Mouse (Mus musculus) heart, postnatal 14 days (tissue): ENCODE measurements around the gene Zfp607b. TPM values are rescaled to one million over a fixed set of nuclear protein-coding genes. Genes with fewer than 3 reads are reported as not detected.
A peak's percentile ranks its signal among the peaks of the same experiment; 100 is the strongest.

ENCODE experiments used
- DNase-seq, 2 experiments: peaks; one replicate each; pipeline ENCODE4 v3.0.0; 2021 to 2022
- intact Hi-C: fragments of 180-260 bp; cut with DNase I; formaldehyde crosslinking; loops from one replicate; pipeline ENCODE4 v1.15.1; 2025
- long read RNA-seq, 2 experiments: library from polyadenylated mRNA; stranded (forward); transcript quantifications; one replicate each; pipeline ENCODE4 v2.0.0; 2021
- total RNA-seq, 2 experiments: library from RNA; stranded (reverse); gene quantifications; 2 replicates each; pipeline ENCODE4 v1.2.3; 2021

Zfp607b gene
- 1 to 10 TPM in 1 of 2 experiments, under 1 TPM in 1; 0.84 to 1.3 TPM for total RNA-seq
- long read RNA-seq, experiment 1, full-length matches to known transcripts: 1 of 2 reads
- long read RNA-seq, experiment 1, partial matches to known transcripts: 1 of 2 reads
- long read RNA-seq, experiment 1, other reads (novel, unspliced or antisense): 0 of 2 reads
- long read RNA-seq, experiment 2: 0 reads

DNA sequence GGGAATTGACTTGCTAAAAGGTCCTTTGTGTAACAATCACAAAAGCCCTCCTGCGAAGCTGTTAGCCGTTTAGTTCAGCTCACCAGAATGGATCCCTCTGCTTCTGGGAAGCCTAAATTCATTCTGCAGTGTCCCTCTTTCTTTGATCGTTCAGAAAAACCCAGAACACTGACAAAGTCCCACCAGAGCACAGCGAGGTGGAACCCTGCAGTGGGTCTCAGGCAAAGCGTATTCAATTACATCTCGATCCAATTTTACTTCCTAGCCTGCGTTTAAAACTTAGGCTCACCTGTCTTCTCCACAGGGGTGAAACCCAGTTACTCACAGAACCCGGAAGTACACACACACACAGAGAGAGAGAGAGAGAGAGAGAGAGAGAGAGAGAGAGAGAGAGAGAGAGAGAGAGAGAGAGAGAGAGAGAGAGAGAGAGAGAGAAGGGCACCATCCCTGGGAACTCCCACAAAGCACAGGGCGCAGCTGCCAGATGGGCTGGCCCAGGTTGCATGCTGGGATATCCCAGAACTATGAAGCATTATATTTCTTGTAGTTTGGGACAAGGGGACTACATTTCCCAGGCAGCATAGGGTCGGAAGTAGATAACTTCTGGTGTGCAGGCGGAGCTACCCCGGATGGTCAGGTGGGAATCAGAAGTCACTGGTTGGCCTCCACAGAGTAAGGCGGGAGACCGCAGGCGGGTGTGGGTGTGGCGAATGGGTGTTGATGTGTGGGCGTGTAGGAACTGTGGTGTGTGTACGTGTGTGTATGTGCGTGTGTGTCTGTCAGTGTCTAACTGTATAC is at the start of gene Zfp607b:
Gene Zfp607b (plus strand): TSS at position 526 of the 798 bp plus-strand sequence.
- intact Hi-C loops: loop anchor here (5.0 kb wide), 3 partner anchors 97 to 352 kb away; partner anchors contain the start of genes Akt2 and Ltbp4
- DNase-seq: peak; percentile 83 to 86

DNA sequence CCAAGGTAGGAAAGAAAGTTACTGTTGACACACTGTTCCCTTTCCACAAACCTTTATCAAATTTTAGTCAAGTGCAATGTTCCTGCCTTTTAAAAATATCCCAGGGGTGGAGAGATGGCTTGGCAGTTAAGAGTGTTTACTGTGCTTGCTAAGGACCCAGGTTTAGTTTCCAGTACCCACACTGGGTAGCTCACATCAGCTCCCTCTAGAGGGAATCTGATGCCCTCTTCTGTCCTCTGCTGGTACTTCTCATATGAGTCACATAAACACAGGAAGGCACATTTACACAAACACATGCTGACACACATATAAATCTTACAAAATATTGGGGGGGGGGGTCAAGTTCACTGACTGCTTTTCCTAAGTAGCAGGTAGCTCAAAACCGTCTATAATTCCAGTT is 44.7 kb upstream of the Zfp607b start:
- no peak for DNase-seq
- intact Hi-C loops: no loop called here

- intact Hi-C loops: no loop called here
- DNase-seq: no peak
Measured at GRCm38 (mm10) chr7:27646516-27646915, 42.6 kb upstream of the Zfp607b start.

GRCm38 (mm10) chr7:27647281-27648002 is 41.7 kb upstream of the Zfp607b start:
- intact Hi-C loops: no loop called here
- DNase-seq: no peak

DNA sequence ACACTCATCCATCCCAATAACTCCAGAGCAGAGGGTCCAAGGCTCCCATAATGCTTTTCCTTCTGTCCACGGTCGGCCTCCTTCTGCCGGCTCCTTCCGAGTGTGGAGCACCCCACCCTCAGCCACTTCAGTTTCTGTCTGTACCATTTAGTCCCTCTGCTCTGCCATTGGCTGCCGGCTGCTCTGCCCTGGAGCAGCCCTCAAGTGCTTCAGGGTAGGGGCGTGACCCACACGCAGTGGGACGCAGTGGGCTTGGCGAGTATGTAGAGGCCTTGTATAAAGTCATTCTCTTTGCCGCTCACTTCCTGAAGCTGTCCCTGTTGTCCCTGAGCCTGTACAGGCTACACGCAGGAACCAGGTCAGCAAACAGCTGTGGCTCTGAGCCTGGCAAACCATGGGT is 39.4 kb upstream of the Zfp607b start:
- intact Hi-C loops: loop anchor here (5.0 kb wide), 1 partner anchor 78 kb away; no protein-coding TSS in a partner anchor
- no peak for DNase-seq

GRCm38 (mm10) chr7:27650949-27651348 is 38.2 kb upstream of the Zfp607b start:
- intact Hi-C loops: loop anchor here (1.0 to 5.0 kb wide), 2 partner anchors 34 to 76 kb away; no protein-coding TSS in a partner anchor
- DNase-seq: peak; percentile 79 to 85

- peak; percentile 54 to 71 for DNase-seq
- intact Hi-C loops: loop anchor here (5.0 kb wide), 1 partner anchor 73 kb away; no protein-coding TSS in a partner anchor
Measured at GRCm38 (mm10) chr7:27653681-27654437, 35.3 kb upstream of the Zfp607b start, which contains the start of gene Ttc9b. Gene Ttc9b, plus strand, starts transcription at chr7:27653915.

- no peak for DNase-seq
- intact Hi-C loops: loop anchor here (5.0 kb wide), 1 partner anchor 73 kb away; no protein-coding TSS in a partner anchor
Measured at GRCm38 (mm10) chr7:27654607-27655276, 34.4 kb upstream of the Zfp607b start.

DNA sequence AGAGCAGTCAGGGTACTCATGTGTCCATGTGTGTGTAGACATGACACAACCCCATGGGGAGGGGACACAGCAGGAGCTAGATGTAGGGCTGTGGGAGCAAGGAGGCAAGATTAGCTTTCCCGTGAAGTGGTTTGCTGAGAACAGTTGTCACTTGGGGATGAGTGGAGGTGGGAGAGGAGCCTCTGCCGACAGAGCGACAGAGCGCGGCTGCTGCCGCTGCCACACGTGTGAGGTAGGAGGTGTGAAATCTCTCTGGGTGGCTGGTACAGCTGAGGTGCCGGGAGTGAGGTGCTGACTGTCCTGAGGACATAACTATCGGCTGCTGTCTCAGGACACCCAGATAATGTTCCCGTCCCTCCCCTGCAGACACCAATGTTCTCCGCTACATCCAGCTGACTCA is 33.6 kb upstream of the Zfp607b start:
- intact Hi-C loops: no loop called here
- DNase-seq: no peak

- intact Hi-C loops: no loop called here
- DNase-seq: no peak
Measured at GRCm38 (mm10) chr7:27656600-27656999, 32.5 kb upstream of the Zfp607b start.

DNA sequence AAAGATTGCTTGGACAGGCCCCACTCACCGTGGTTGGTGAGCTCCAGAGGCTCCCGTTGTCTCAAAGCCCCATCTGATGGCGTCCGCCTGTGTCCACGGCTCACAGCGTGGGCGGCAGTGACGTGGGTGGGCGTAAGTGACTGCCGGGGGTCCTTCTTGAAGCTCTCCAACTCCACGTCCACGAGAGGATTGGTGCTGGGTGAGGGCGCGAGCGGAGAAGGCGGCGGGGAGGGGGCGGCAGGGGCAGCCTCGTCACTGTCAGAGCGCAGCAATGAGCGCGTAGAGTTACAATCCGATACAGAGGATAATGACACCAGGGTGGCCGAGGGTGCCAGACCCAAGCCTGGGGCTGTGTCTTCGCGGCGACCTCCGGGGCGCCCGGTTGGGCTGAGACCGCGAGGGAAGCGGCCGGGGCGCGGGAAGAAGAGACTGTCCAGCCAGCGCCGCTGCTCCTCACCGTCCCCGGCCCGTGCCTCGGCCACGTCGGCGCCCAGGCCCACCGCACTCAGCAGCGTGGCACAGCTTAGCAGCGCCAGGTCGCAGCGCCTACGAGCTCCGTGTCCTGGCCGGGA is 31.2 kb upstream of the Zfp607b start:
- no peak for DNase-seq
- intact Hi-C loops: no loop called here

- DNase-seq: no peak
- intact Hi-C loops: no loop called here
Measured at GRCm38 (mm10) chr7:27658712-27659663, 30.2 kb upstream of the Zfp607b start.

DNA sequence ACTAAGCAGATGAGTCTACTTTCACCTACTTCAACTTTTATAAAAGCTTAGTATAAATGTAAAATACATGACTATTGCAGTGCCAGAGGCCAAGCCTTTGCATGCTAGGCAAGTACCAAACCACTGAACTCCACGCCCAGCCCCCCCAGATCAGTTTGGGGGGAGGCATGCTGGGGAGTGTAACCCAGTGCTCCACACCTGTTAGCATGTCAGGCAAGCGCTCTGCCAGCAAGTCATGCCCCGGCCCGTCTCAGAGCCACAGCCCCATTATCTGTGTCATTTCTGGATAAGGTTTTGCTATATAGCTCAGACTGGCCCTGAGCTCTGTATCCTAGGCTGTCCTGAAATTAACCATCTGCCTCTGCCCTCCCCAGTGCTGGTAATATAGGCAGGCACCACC is 27.1 kb upstream of the Zfp607b start:
- no peak for DNase-seq
- intact Hi-C loops: no loop called here

DNA sequence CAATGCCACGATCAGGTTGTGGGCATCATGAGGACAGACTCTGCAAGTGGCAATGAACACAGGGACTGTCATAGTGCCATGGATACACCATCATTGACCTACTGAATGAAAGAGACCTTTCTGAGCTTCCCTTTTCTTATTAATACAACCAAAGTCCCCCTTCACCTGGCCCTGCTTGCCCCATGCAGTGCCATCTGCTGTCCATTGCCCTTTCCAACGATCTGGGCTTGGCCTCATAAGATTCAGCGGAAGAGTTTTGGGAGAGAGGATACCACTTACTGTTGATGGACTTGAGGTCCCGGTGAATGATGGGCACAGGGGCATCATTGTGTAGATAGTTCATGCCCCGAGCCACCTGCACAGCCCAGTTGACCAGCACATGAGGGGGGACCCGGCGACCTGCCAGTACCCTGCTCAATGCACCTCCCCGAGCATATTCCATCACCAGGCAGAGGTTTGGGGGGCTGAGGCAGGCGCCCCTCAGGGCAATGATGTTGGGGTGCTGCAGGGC is 16.0 kb upstream of the Zfp607b start:
- intact Hi-C loops: no loop called here
- DNase-seq: no peak

GRCm38 (mm10) chr7:27673575-27674131 is 15.5 kb upstream of the Zfp607b start:
- peak; percentile 33 to 34 for DNase-seq
- intact Hi-C loops: no loop called here

GRCm38 (mm10) chr7:27674195-27674521 is 15.0 kb upstream of the Zfp607b start:
- intact Hi-C loops: no loop called here
- no peak for DNase-seq

DNA sequence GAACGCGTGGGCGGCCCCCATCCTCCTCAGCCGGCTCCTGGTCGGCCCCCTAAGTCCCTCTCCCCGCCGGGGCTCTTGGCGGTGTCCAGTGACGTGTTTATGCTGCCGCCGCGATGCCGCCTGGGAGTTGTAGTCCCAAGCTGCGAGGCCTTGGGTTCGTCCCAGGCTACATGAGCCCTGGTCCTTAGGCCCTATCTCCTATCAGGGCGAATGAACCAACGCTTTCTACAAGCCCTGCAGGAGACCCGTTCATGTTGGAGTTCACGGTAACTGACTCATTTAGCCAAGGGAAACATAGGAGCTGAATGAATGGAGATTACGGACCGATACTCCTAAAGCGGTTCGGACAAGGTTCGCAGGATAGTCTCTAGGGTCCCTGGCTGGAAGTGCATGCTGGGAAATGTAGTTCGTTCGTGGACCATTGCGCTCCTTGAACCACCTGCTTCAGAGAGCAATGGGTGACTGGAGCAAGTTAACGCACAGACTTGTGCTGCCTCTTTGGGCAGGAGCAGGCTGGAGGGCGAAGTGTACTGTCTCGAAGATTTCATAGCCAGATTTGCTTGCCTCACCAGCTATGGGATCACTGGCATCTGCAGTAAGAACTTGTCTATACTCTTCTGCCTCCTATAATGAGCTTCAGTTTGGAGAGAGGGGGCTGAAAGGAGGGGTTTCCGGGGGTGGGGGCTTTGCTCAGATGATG is 14.5 kb upstream of the Zfp607b start, which contains the start of gene Map3k10:
Gene Map3k10 (minus strand): TSS at position 77 of the 700 bp plus-strand sequence.
- intact Hi-C loops: no loop called here
- DNase-seq: peak; percentile 93 to 95
